Mouse (Mus musculus) midbrain, postnatal 0 days (tissue): ENCODE results near the gene Pkmyt1. TPM values are rescaled to one million over a fixed set of nuclear protein-coding genes. Genes with fewer than 3 reads are reported as not detected.

Experiments used
- ATAC-seq: fragments of 200-750 bp; cut with Nextera tagmentation; 2 replicates; pipeline ENCODE4 v1.8.0; 2017; ENCODE audit warnings: moderate number of reproducible peaks, mild to moderate bottlenecking, moderate TSS enrichment, moderate library complexity; ENCODE audit not compliant: low FRiP score
- DNase-seq: peaks from one replicate; pipeline ENCODE4 v3.0.0-alpha.2; 2015; ENCODE audit warnings: low spot score
- H3K27ac ChIP-seq: fragments of 300-500 bp; sonication (generic); 2 replicates; pipeline ENCODE4 v1.5.1; 2014; ENCODE audit warnings: low read depth, mild to moderate bottlenecking, low read length, mixed read lengths
- H3K27me3 ChIP-seq: fragments of 300-500 bp; sonication (generic); 2 replicates; pipeline ENCODE4 v1.6.1; 2014; ENCODE audit warnings: low read length, control low read depth, mixed read lengths; ENCODE audit not compliant: insufficient read depth
- H3K36me3 ChIP-seq: fragments of 300-500 bp; sonication (generic); 2 replicates; pipeline ENCODE4 v1.6.1; 2014; ENCODE audit warnings: low read length, control low read depth, mixed read lengths; ENCODE audit not compliant: insufficient read depth
- H3K4me1 ChIP-seq: fragments of 300-500 bp; sonication (generic); 2 replicates; pipeline ENCODE4 v1.6.1; 2014; ENCODE audit warnings: mild to moderate bottlenecking, control low read depth, antibody characterized with exemption, low read length, mixed read lengths; ENCODE audit not compliant: insufficient read depth
- H3K4me2 ChIP-seq: fragments of 300-500 bp; sonication (generic); 2 replicates; pipeline ENCODE4 v1.6.1; 2014; ENCODE audit warnings: low read depth, mild to moderate bottlenecking, low read length, mixed read lengths; ENCODE audit not compliant: poor library complexity, severe bottlenecking
- H3K4me3 ChIP-seq: fragments of 300-500 bp; sonication (generic); 2 replicates; pipeline ENCODE4 v1.5.1; 2014; ENCODE audit warnings: low read depth, mild to moderate bottlenecking, low read length, moderate library complexity
- H3K9ac ChIP-seq: fragments of 300-500 bp; sonication (generic); replicated peaks from 2 replicates; pipeline ENCODE4 v1.6.1; 2014; ENCODE audit warnings: mild to moderate bottlenecking, low read length, moderate library complexity, mixed read lengths; ENCODE audit not compliant: poor library complexity, severe bottlenecking
- H3K9me3 ChIP-seq: fragments of 300-500 bp; sonication (generic); 2 replicates; pipeline ENCODE4 v1.6.1; 2016; ENCODE audit warnings: low read length, control low read depth
- CTCF ChIP-seq: IDR thresholded peaks from 2 replicates; pipeline ENCODE4 v1.5.1; 2016; ENCODE audit warnings: antibody characterized with exemption, mild to moderate bottlenecking
- WGBS: fragments of 180-500 bp; shearing (Covaris S2); extraction: QIAGEN DNeasy Blood & Tissue Kit; methylation state at CpG from one replicate; pipeline ENCODE4 v1.1.7; 2014; 5-methylcytosine and 5-hydroxymethylcytosine counted together
- polyA plus RNA-seq: library from polyadenylated mRNA; unstranded; fragments of >200 nt; fragmentation: Nextera tagmentation; extraction: Ambion mirVana; gene quantifications from 2 replicates; pipeline ENCODE4 v1.2.1, GENCODE M21; 2015
- total RNA-seq: library from RNA; depleted of rRNA; stranded (reverse); fragments of >200 nt; gene quantifications from 2 replicates; pipeline ENCODE4 v1.2.3, GENCODE M21; 2014

The Pkmyt1 gene
- total and polyA plus RNA-seq, 2 experiments from 2014 or later: 18.0 to 18.3 TPM

DNA sequence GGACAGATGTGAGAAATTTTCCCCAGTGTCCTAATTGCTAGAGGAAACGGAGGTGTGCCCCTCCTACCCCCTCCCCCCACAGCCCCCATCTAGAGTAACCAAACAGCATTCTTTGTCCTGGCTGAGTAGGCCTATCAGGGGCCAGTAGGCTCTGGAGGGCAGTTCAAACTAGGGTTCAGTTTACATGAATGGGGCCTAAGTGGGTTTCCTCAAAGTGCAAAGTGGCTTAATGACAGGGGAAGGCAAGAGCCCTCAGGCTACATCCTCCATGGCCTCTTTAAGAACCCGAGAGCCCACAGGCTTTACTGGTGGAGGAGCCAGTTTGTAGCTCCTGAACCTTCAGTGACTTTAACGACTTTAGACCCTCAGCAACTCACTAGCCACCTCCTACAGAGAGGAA is 30.3 kb upstream of the Pkmyt1 start:
- no peaks in the 10 kb centered on the region for H3K36me3 ChIP-seq
- H3K4me1 ChIP-seq: no peaks in the 10 kb centered on the region
- H3K4me3 ChIP-seq: no peak overlapping the region
- ATAC-seq: no peak
- H3K4me2 ChIP-seq: no peak overlapping the region
- no peaks in the 10 kb centered on the region for H3K9me3 ChIP-seq
- no peak for DNase-seq
- WGBS: 17% methylated on average over 3 of the region's 3 CpGs
- H3K27me3 ChIP-seq: peaks cover 8% of the 10 kb centered on the region
- no peak for TF ChIP-seq CTCF
- H3K27ac ChIP-seq: no peak overlapping the region
- H3K9ac ChIP-seq: no peak overlapping the region

DNA sequence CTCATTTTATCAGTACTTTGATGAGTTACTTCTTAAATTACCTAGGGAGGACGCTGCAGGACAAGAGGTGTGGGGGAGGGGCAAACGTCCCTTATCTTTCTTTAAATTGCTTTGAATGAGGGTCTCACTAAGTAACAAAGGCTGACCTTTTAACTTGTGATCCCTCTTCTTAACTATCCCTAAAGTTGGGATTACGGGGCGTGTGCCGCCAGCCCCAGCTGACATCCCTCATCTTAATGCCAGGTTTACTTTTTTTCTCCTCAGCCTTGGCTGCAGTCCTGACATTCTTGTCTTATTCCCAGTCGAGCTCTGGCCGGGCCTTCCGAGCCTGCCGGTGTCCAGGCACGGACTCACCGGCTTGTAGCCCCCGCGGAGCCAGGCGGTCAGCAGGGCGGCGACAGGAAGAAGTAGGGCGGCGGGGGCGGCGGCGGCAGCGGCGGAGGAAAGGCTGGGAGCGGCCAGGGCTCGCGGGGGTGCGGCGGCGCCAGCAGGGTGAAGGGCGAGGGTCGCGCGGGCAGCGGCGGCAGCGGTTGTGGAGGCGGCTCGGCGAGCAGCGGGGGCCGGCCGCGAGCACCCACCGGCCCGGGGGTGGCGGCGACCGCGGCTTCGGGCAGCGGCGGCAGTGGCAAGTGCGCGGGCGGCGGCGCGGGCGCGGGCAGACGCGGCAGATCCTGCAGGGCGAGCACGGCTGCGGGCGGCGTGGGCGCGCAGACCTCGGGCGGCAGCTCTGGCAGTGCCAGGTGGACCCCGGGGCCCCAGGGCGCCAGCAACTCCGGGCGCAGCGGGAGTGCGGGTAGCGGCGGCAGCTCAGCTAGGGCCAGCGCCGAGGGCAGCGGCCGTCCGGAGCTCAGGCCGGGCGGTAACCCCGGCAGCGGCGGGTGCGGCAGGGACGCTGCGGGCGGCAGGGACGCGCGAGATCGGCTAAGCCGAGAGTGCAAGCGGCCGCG is 26.7 kb upstream of the Pkmyt1 start:
- no peak for TF ChIP-seq CTCF
- H3K27ac ChIP-seq: peak overlapping the region; percentile 34; the same call in 1 of the 2 replicates
- no peaks in the 10 kb centered on the region for H3K9me3 ChIP-seq
- H3K36me3 ChIP-seq: no peaks in the 10 kb centered on the region
- peak; percentile 57 for ATAC-seq
- H3K4me2 ChIP-seq: peak overlapping the region; percentile 94
- H3K4me1 ChIP-seq: no peaks in the 10 kb centered on the region
- WGBS: under 1% methylated on average over 61 of the region's 101 CpGs
- DNase-seq: no peak
- peaks cover 8% of the 10 kb centered on the region for H3K27me3 ChIP-seq
- peak overlapping the region; percentile 66 for H3K4me3 ChIP-seq
- H3K9ac ChIP-seq: peak overlapping the region; percentile 55

DNA sequence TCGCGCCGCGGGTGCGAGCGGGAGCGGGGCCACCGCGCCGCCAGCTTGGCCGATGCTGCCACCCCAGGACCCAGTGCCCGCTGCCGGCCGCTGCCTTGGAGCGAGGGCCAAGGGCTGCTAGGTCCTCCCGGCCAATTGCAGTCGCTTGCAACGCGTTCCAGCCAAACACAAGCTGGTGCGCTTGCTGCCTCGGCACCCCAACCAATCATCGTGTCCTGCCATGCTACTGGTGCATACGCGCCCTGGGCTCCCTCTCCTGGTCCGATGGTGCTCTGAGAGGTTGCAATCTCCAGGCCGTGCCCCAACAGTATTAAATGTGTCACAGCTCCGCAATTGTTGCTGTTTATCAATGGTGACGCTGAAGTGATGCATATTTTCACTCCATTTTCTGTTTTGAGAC is 26.1 kb upstream of the Pkmyt1 start:
- H3K4me1 ChIP-seq: no peaks in the 10 kb centered on the region
- WGBS: 0% methylated on average over 26 of the region's 28 CpGs
- H3K9me3 ChIP-seq: no peaks in the 10 kb centered on the region
- 0 out of 2 replicates have a peak overlapping the region, but pooled peaks have one; percentile 34 for H3K27ac ChIP-seq
- TF ChIP-seq CTCF: peak; percentile 83
- peak overlapping the region; percentile 55 for H3K9ac ChIP-seq
- peaks cover 8% of the 10 kb centered on the region for H3K27me3 ChIP-seq
- H3K4me3 ChIP-seq: peak overlapping the region; percentile 66
- H3K4me2 ChIP-seq: peak overlapping the region; percentile 94
- DNase-seq (peak; percentile 95), ATAC-seq (peak; percentile 95)
- H3K36me3 ChIP-seq: no peaks in the 10 kb centered on the region

DNA sequence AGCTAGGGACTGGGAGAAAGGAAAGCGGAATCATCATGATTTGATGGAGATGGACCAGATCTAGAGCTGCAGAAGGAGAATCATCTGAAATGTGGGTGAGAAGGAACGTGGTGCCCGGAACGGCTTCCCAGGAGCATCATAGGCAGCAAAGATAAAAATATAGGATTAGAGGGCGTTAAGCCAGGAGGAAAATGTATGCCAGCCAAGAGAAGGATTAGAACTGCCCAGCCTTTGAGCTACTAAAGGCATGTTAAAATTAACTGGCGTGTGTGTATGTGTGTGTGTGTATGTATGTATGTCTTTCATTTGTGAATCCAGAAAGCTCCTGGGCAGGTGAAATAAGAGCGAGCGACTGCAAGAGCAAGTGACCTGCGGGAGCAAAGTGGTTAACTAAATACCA is 22.8 kb upstream of the Pkmyt1 start:
- WGBS: 76% methylated on average over 9 of the region's 9 CpGs
- H3K9me3 ChIP-seq: no peaks in the 10 kb centered on the region
- no peak overlapping the region for H3K4me2 ChIP-seq
- no peaks in the 10 kb centered on the region for H3K4me1 ChIP-seq
- no peak overlapping the region for H3K27ac ChIP-seq
- H3K27me3 ChIP-seq: peaks cover 4% of the 10 kb centered on the region
- H3K4me3 ChIP-seq: no peak overlapping the region
- no peak overlapping the region for H3K9ac ChIP-seq
- no peak for ATAC-seq
- no peaks in the 10 kb centered on the region for H3K36me3 ChIP-seq
- DNase-seq: no peak
- no peak for TF ChIP-seq CTCF

DNA sequence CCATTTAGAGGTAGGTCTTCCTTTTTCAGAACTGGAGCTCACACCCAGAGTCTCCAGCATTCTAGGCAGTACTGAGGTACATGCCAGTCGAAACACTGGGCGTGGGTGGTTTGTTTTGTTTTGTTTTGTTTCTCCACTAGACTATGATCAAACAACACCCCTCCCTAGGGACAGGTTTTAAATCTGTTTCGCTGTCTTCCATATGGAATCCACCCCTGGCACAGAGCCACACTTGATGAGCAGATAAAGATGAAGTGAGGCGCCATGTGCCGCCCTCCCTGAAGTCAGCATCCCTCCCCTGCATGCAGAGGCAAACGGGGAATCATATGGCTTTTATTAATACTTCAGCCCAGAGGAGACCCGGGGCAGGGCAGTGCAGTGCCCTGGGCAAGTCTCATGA is 21.4 kb upstream of the Pkmyt1 start:
- no peak overlapping the region for H3K4me3 ChIP-seq
- no peaks in the 10 kb centered on the region for H3K9me3 ChIP-seq
- TF ChIP-seq CTCF: no peak
- DNase-seq (peak; percentile 17), ATAC-seq (no peak)
- no peaks in the 10 kb centered on the region for H3K27me3 ChIP-seq
- no peak overlapping the region for H3K4me2 ChIP-seq
- 54% methylated on average over 7 of the region's 7 CpGs for WGBS
- no peaks in the 10 kb centered on the region for H3K36me3 ChIP-seq
- H3K9ac ChIP-seq: no peak overlapping the region
- H3K4me1 ChIP-seq: no peaks in the 10 kb centered on the region
- no peak overlapping the region for H3K27ac ChIP-seq

DNA sequence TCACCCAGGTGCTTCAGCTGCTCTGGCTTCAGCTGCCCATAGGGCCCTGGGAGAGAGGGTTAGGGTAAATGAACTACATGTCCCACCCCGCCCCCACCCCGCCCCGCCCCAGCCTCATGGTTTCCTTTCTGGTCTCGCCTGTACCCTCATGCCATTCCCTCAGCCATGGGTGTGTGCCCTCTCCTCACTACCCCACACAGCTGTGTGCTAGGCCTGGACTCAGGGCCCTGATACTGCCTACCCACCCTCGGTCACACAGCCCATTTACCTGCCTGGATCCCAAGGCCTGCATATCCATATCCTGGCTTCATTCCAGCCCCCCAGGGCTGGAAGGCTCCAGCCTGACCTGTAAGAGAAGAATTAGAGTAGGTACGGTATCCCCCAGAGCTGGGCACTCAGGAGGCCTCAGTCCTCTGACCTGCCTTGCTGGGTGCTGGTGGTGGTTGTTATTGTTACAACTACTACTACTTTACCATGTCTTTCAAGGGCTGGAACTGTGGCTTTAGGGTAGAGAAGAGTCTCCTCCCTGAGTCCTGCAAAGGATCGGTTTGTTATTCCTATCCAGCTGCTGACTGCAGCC is 20.5 kb upstream of the Pkmyt1 start:
- WGBS: 81% methylated on average over 7 of the region's 7 CpGs
- Histone ChIP-seq H3K36me3 (no peaks in the 10 kb centered on the region), H3K4me1 (no peaks in the 10 kb centered on the region), H3K4me3 (no peak overlapping the region), H3K4me2 (no peak overlapping the region), H3K27ac (no peak overlapping the region), H3K9ac (no peak overlapping the region), H3K27me3 (no peaks in the 10 kb centered on the region), H3K9me3 (no peaks in the 10 kb centered on the region)
- DNase-seq (no peak), ATAC-seq (no peak)
- no peak for TF ChIP-seq CTCF
